Mouse (Mus musculus) induced T-regulatory cell, adult 2 months (primary cell): ENCODE data around the gene Rffl.
A peak's percentile ranks its signal among the peaks of the same experiment; 100 is the strongest.
"Not testable (repeated sequence)": the region's sequence is repeated elsewhere in the genome, so short reads cannot be mapped to it uniquely, and the experiment has no call there.

Source experiments
- DNase-seq: peaks from one replicate; pipeline ENCODE4 v3.0.0-alpha.2; 2012; ENCODE audit warnings: low read depth

Rffl gene

GRCm38 (mm10) chr11:82845415-82846078, 25.5 kb downstream of the Rffl start:
- DNase-seq = no peak

- DNase-seq = no peak
These were observed 26.1 kb downstream of the Rffl start for GRCm38 (mm10) chr11:82844771-82845414.

DNA sequence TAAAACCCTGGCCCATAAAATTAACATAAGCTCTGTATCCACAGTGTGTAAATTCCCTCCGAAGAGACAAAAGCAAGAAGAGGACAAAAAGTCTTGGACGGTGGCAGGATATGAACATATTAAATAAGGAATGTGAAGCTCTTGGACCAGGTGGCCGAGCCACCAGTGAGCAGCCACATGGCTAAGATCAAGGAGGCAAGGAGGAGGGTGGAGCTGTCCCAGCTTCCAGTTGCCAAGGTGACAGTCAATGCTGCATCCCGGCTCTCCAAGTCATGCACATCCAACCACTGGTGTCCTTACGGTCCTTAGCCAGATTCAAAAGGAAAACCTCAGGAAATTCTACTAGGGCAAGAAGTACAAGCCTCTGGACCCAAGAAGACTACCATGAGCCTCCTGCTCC, 32.5 kb downstream of the Rffl start:
- no peak for DNase-seq

GRCm38 (mm10) chr11:82837848-82838247, 33.2 kb downstream of the Rffl start:
- no peak for DNase-seq

GRCm38 (mm10) chr11:82837192-82837591, 33.8 kb downstream of the Rffl start:
- no peak for DNase-seq

DNA sequence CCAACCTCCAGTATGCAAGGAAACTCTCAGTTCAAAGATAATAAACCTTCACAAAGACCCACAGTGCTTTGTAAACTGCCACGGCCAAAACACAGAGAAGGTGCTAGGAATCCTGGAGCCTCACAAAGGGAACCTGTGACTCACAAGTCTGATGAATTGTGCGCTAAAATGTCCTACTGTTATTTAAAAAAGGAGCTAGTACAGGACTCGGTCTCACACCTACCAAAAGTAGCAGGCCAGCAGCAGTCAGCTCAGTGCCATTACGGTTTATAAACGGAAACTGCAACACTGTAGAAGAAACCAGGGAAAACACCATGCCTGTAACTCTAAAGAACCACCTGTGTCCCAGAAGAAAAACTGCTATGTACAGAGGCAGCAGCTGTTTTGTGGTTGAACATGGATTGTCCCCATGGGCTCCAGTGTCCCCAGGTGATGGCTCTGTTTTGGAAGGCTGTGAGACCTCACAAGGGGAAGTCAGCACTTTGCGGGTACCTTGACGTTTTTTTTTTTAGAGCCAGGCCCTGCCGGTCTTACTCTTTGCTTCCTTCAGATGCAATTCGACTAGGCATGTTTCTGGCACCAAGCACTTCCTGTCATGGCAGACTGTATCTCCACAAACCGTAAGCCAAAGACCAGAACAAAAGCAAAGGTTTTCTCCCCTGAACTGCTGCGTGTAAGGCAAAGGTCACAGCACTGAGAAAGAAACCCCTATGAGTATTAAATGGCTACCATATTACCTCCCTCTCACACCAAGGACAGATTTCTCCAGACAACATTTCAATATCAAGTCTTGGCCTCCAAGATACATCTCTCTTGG, 35.2 kb downstream of the Rffl start:
- DNase-seq = no peak

- DNase-seq = not testable (repeated sequence)
These were observed 36.7 kb downstream of the Rffl start for GRCm38 (mm10) chr11:82834359-82834758.

DNA sequence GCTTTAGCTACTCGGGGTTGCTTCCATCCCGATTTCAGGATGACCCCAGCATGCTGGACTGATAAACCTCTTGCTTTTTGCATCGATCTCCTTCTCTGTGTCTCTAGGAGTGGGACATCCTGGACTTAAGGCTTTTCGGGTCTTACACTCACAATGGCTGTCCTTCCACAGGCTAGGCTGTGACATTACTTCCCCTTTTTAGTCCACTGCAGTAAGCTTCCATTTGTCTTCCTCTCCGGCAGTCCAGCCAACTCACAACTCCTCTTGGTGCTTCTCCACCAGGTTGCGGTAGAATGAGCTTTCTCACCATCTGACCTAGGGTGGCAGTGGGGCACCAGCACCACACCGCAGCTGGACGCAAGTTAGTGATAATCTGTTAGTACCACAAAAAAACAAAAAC, 37.1 kb downstream of the Rffl start:
- no peak for DNase-seq

DNA sequence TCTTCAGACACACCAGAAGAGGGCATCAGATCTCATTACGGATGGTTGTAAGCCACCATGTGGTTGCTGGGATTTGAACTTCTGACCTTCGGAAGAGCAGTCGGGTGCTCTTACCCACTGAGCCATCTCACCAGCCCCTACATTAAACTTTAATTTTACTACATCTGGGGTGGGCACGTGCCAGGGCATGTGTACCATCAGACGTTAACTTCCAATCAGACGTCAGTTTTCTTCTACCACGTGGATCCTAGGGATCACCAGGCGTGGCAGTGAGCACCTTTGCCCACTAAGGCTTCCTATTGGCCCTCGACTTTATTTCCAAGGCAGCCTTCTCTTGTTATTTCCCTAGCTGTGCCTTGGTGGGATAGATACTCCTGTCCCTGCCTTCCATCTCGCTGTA, 38.6 kb downstream of the Rffl start:
- DNase-seq = not testable (repeated sequence)

DNA sequence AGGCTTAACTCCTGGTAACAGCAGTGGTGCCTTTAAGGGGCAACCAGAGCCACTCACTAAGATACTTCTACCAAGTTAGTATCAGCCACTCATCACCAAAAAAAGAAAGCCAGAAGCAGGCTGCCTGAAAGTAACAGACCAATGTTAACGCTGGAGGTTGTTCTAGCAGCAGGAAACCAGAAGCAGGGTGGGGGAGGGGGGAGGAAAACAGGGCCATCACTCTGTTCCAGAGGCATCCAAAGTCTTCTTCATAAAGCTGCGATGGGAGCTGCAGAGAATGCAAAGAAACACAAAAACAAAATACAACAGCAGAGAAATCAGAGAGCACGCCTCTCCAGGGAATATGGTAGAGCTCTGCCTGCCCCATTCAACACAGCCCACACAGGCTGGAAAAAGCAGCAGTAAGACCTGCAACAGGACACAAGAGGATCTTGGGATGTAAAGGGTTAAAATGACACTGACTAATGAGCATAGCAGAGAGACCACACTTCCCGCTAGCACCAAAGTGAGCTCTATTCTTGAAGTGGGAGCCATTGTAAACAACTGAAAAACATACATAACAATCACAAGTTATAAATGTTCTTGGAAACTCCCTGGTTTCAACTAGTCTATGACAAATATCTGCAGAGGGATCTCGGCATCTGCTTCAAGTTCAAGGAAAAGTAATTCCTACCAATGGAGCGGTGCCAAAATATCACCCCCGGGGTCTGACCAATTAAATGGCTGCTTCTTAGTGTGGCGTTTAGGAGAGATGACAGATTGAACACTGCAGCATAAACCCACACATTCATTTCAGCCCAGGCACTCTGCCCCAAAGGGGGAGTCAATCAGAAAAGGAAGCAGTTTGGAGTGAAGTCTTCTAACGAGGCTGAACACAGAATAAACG, 39.8 kb downstream of the Rffl start:
- no peak for DNase-seq

DNA sequence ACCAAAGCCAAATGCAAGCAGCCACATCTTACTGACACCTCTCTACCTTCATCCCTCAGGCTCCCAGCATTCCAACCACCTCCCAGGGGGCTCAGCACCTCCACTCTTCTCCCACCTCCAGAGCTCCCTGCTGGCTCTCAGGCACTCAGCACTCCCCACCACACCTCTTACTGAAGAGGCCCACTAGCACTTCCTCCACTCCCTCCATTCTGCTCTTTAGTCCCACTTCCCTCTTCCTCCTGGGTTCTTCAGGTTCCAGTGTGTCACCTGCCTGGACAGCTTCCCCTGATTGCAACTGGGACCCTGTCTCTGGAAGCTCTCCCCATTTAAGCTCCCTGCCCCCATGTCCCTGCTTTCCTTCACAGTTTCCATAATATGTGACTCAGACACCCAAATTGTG, 44.2 kb downstream of the Rffl start:
- DNase-seq = no peak

DNA sequence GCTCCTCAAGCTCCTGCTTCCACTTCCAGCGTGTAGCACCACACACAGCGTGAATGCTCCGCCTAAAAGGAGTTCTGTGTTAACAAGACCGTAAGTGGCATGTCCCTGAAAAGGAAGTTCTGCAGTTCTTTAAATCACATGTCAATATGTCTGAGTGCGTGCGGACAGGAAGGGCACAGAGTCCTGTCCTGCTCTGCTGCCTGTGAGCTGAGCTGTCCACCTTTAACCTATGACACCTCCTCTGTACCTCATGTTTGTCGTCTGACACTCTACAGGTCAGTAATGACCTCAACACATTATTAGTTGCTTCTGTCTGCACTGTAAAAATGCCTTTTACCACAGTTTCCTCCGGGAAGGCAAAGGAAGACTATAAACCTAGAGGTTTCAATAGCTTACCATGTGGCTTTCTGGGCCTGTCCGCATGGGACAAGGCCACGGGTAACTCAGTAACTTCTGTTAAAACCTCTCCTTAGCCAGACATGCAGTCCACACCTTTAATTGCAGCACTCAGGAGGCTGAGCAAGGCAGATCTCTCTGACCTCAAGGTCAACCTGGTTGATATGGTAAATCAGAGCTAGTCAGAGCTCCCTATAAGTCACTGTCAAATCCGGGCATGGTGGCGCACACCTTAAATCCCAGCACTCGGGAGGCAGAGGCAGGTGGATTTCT, 50.1 kb downstream of the Rffl start:
- no peak for DNase-seq

- peak; percentile 74 for DNase-seq
These were observed 51.7 kb downstream of the Rffl start for GRCm38 (mm10) chr11:82819350-82819749.

GRCm38 (mm10) chr11:82808485-82808884, 62.5 kb downstream of the Rffl start:
- DNase-seq = no peak

DNA sequence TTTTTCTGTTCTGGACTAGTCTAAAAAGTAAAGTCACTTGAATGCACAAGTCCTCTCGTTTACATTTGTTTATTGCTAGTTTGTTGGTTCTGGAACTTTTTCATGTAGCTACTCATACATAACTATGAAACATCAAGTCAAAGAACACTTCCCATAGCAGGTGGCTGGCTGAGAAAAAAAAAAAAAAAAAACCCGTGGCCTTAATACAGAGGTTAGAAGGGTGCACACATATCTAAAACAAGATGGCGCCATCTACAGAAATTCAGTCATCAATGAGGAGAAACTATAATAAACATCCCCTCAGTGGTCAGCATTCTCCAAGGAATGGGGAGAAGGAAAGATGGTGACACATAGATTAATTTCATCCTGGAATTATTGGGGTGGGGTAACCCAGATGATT, 63.6 kb downstream of the Rffl start:
- no peak for DNase-seq

GRCm38 (mm10) chr11:82806656-82807055, 64.4 kb downstream of the Rffl start:
- DNase-seq = no peak

DNA sequence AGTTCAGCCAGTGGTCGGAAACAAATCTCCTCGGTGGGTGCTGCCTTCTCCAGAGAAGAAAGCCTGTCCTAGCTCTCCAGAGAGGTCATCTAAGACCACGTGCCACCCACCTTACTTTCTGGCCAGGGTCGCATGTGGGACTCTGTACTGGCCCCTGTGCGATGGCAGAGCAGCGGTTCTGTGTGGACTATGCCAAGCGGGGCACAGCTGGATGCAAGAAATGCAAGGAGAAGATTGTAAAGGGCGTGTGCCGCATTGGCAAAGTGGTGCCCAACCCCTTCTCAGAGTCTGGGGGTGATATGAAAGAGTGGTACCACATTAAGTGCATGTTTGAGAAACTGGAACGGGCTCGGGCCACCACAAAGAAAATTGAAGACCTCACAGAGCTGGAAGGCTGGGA, 87.6 kb downstream of the Rffl start:
- no peak for DNase-seq

DNA sequence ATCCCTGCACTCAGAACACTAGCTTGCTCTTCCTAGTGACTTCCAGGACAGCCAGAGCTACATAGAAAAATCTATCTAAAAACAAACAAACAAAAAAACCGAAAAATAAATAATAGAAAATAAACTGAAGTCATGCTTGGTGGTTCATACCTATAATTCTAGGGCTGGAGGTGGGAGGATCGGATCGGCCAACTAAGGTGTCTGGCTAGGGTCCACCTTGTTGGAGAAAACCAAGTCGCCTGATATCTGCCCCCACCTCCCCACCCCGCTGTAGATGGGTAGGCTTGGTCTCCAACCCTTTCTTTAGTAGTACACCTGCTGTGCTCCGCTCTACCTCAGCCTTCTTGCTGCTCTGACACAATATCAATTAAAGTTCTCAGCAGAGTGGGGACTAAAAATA, 88.8 kb downstream of the Rffl start:
- DNase-seq = peak; percentile 12

GRCm38 (mm10) chr11:82780983-82781903, 89.8 kb downstream of the Rffl start, which contains the start of gene Lig3:
Gene Lig3 (plus strand): TSS chr11:82781108.
- DNase-seq = peak; percentile 97

GRCm38 (mm10) chr11:82780134-82780533, 90.9 kb downstream of the Rffl start:
- DNase-seq = no peak
